Mouse (Mus musculus) gastrocnemius, adult 2 months (tissue): ENCODE measurements around the gene Ankrd37. TPM values are rescaled to one million over a fixed set of nuclear protein-coding genes. Genes with fewer than 3 reads are reported as not detected.

Source experiments
- DNase-seq: peaks from one replicate; pipeline ENCODE4 v3.0.0; 2022
- H3K27ac ChIP-seq: fragments of 200-600 bp; 2 replicates; pipeline ENCODE4 v1.8.1; 2022; ENCODE audit warnings: mild to moderate bottlenecking
- H3K4me3 ChIP-seq: fragments of 200-600 bp; 2 replicates; pipeline ENCODE4 v1.8.1; 2022; ENCODE audit warnings: mild to moderate bottlenecking, moderate library complexity
- CTCF ChIP-seq: fragments of 200-600 bp; IDR thresholded peaks from 2 replicates; pipeline ENCODE4 v1.8.1; 2022; ENCODE audit warnings: antibody characterized with exemption, mild to moderate bottlenecking, moderate library complexity
- intact Hi-C: fragments of 180-260 bp; cut with DNase I; formaldehyde crosslinking; loops from one replicate; pipeline ENCODE4 v1.15.1; 2025
- long read RNA-seq, 2 experiments: library from polyadenylated mRNA; stranded (forward); transcript quantifications; one replicate each; pipeline ENCODE4 v2.0.0; 2021
- total RNA-seq, 2 experiments: library from RNA; stranded (reverse); gene quantifications; 2 replicates each; pipeline ENCODE4 v1.2.3; 2021

Ankrd37 gene
- 1 to 10 TPM; 1.9 to 6.2 TPM for total RNA-seq
- long read RNA-seq, experiment 1: 0 reads
- long read RNA-seq, experiment 2, partial matches to known transcripts: 0 of 6 reads
- long read RNA-seq, experiment 2, other reads (novel, unspliced or antisense): 3 of 6 reads

GRCm38 (mm10) chr8:46005596-46005995 lies at the start of gene Ankrd37:
Gene Ankrd37 (minus strand): TSS chr8:46005707.
- no peak for DNase-seq
- intact Hi-C loops: no loop called here
- TF ChIP-seq CTCF: no peak
- no peak within 1 kb of the TSS for H3K4me3 ChIP-seq
- H3K27ac ChIP-seq: no peak within 1 kb of the TSS; the same call in 1 of the 2 replicates

DNA sequence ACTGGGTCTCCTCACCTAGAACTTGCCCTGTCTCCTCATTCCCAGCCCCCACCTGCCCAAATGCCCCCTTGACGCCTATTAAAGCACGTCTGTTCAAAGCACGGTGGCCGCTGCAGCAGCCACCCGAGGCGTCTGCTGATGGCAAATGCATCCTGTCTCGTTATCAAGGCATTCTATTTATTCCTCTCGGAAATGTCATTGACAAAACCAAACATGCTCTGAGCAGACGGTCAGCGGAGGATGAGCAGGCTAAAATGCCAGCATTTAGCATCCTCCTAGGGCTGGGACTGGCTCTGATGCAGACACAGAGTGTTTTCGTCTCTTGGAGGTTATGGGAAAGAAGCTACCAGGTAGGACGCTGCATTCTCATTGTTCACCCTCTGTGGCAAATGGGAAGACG lies 34.8 kb upstream of the Ankrd37 start:
- intact Hi-C loops: no loop called here

GRCm38 (mm10) chr8:46039666-46040065 lies 34.2 kb upstream of the Ankrd37 start:
- Histone ChIP-seq H3K4me3 (no peak overlapping the region), H3K27ac (no peak overlapping the region)
- intact Hi-C loops: no loop called here
- DNase-seq: no peak
- TF ChIP-seq CTCF: no peak

More for the DNA sequence above, 34.8 kb upstream of the Ankrd37 start:
- Histone ChIP-seq H3K4me3 (no peak overlapping the region), H3K27ac (no peak overlapping the region)
- TF ChIP-seq CTCF: no peak
- no peak for DNase-seq

GRCm38 (mm10) chr8:46036217-46036616 lies 30.7 kb upstream of the Ankrd37 start:
- TF ChIP-seq CTCF: no peak
- intact Hi-C loops: no loop called here
- no peak overlapping the region for H3K27ac ChIP-seq
- no peak for DNase-seq
- H3K4me3 ChIP-seq: no peak overlapping the region

DNA sequence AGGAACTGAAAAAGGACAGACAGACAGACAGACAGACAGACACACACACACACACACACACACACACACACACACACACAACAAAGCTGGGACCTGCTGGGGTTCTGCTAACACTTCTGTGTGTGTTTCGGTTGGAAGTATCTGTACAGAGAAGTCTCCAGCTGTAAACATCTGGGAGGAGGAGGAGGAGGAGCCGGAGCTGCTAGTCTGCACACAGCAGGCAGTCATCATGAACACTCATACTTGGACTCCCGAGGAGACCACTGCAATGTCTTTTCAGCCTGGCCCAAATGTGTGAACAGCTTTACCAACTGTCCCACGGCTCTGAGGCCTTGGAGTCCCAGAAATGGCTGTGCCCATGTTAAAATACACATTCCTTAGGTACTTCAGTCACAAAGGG lies 18.9 kb upstream of the Ankrd37 start:
- intact Hi-C loops: no loop called here
- Histone ChIP-seq H3K4me3 (no peak overlapping the region), H3K27ac (no peak overlapping the region)
- no peak for TF ChIP-seq CTCF
- no peak for DNase-seq

GRCm38 (mm10) chr8:46022758-46023157 lies 17.3 kb upstream of the Ankrd37 start:
- Histone ChIP-seq H3K27ac (peak overlapping the region; percentile 39; the same call in 1 of the 2 replicates), H3K4me3 (no peak overlapping the region)
- DNase-seq: no peak
- intact Hi-C loops: no loop called here
- no peak for TF ChIP-seq CTCF

- H3K4me3 ChIP-seq: no peak overlapping the region
- H3K27ac ChIP-seq: peak overlapping the region; percentile 39; the same call in 1 of the 2 replicates
- DNase-seq: peak; percentile 29
- TF ChIP-seq CTCF: no peak
- intact Hi-C loops: no loop called here
Observed at GRCm38 (mm10) chr8:46022203-46022602, 16.7 kb upstream of the Ankrd37 start.

DNA sequence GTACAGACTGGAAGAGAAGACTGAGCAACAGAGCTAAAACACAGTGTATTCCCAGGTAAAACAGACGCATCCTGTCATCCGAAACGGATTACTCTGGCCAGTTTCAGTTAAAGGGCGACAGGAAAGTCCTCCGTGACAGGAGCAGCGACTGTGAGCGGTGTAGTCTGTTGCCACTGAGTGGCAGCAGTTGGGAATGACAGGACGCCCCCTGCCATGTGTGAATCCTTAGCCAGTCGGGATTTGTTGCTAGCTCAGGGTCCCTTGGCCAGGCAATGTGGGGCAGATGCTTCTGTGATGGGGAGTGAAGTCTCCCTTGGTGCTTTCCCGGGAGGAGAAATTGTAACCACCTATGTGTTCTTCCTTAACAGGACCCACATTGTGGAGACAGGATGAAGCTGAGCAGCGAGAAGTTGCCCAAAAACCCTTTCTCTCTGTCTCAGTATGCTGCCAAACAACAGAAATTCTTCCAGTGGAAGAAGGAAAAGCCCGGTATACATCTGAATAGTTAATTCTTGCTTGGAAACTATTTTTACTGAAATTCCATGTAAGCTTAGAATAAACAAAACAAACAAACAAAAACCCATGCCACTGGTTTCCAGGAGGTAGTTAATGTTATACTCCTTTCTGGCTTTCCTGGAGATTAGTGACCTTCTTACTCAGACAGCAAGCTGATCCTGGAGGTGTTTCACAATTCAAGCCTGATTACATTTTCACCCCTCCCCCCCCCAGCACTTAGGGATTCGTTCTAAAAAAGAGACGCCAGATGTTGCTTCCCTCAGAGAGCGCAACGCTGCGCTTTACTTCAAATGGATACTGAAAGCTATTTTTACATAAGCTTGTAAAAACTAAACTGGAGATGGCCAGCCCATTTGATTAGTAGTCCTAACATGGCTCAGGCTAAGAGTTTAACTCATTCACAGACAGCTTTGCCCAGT lies 5.5 kb upstream of the Ankrd37 start:
- peak overlapping the region; percentile 71 for H3K27ac ChIP-seq
- peak overlapping the region; percentile 64 for H3K4me3 ChIP-seq
- intact Hi-C loops: no loop called here
- TF ChIP-seq CTCF: peak; percentile 50
- DNase-seq: peak; percentile 49

- peak overlapping the region; percentile 71 for H3K27ac ChIP-seq
- DNase-seq: no peak
- intact Hi-C loops: no loop called here
- H3K4me3 ChIP-seq: peak overlapping the region; percentile 64
- no peak for TF ChIP-seq CTCF
Observed at GRCm38 (mm10) chr8:46010306-46010705, 4.8 kb upstream of the Ankrd37 start.

- H3K27ac ChIP-seq: no peak overlapping the region
- intact Hi-C loops: no loop called here
Observed at GRCm38 (mm10) chr8:46007050-46007672, 1.7 kb upstream of the Ankrd37 start.

GRCm38 (mm10) chr8:45999784-46000705 lies 5.5 kb downstream of the Ankrd37 start:
- no peak for TF ChIP-seq CTCF
- intact Hi-C loops: loop anchor here (5.0 kb wide), 1 partner anchor 152 kb away; the partner anchor contains the start of genes Cfap97 and Snx25
- peak; percentile 100 for DNase-seq
- Histone ChIP-seq H3K27ac (peak overlapping the region; percentile 99), H3K4me3 (peak overlapping the region; percentile 83)

More at GRCm38 (mm10) chr8:46007050-46007672, 1.7 kb upstream of the Ankrd37 start:
- no peak overlapping the region for H3K4me3 ChIP-seq
- no peak for DNase-seq
- no peak for TF ChIP-seq CTCF
